Mouse (Mus musculus): ENCODE data around the gene Pard3b. TPM values are rescaled to one million over a fixed set of nuclear protein-coding genes. Genes with fewer than 3 reads are reported as not detected.
A peak's percentile ranks its signal among the peaks of the same experiment; 100 is the strongest.

Gene Pard3b
- polyA plus RNA-seq, 1 experiment from 2014 or later = 23.2 TPM

- Histone ChIP-seq H3K27me3 (no peaks in the 10 kb centered on the region), H3K4me3 (replicated peaks) (no peak overlapping the region), H3K27ac (replicated peaks) (no peak overlapping the region), H3K4me2 (replicated peaks) (no peak overlapping the region), H3K9ac (no peak overlapping the region), H3K4me1 (no peaks in the 10 kb centered on the region), H3K36me3 (no peaks in the 10 kb centered on the region), H3K9me3 (replicated peaks) (no peaks in the 10 kb centered on the region)
- ATAC-seq (ENCODE audit: insufficient number of reproducible peaks, low FRiP score, low TSS enrichment, low read depth) = no peak
- 70% methylated on average over 1 of the region's 1 CpGs for WGBS
These were observed 701.6 kb downstream of the Pard3b start for GRCm38 (mm10) chr1:62340261-62340660.

DNA sequence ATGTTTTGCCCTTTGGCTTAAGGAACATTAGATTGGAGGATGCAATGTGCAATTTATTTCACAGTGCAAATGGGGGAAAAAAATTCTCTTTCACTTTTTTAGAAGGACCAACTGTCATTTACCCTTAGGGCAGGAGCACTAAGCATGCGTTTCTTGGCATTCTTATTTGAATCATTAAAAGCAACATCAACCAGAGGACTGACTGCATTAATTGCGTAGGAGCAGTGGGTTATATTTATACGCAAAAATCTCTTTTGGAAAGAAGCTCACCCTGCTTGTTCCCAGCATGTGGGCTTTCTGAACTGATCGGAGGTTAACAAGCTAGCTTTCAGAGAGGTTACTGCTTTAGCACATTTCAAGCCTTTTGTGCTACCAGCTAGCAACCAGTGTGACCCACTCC is 705.7 kb downstream of the Pard3b start:
- no peak overlapping the region for H3K27ac ChIP-seq (replicated peaks)
- H3K27me3 ChIP-seq = no peaks in the 10 kb centered on the region
- no peak overlapping the region for H3K4me2 ChIP-seq (replicated peaks)
- ATAC-seq (ENCODE audit: insufficient number of reproducible peaks, low FRiP score, low TSS enrichment, low read depth) = no peak
- 73% methylated on average over 4 of the region's 4 CpGs for WGBS
- H3K4me3 ChIP-seq (replicated peaks) = no peak overlapping the region
- H3K9ac ChIP-seq = no peak overlapping the region
- H3K9me3 ChIP-seq (replicated peaks) = no peaks in the 10 kb centered on the region
- H3K4me1 ChIP-seq = no peaks in the 10 kb centered on the region
- no peaks in the 10 kb centered on the region for H3K36me3 ChIP-seq

GRCm38 (mm10) chr1:62348371-62348770 is 709.7 kb downstream of the Pard3b start:
- Histone ChIP-seq H3K4me1 (no peaks in the 10 kb centered on the region), H3K4me3 (replicated peaks) (no peak overlapping the region), H3K4me2 (replicated peaks) (no peak overlapping the region), H3K27me3 (no peaks in the 10 kb centered on the region), H3K27ac (replicated peaks) (no peak overlapping the region), H3K36me3 (no peaks in the 10 kb centered on the region), H3K9ac (no peak overlapping the region), H3K9me3 (replicated peaks) (no peaks in the 10 kb centered on the region)
- 83% methylated on average over 4 of the region's 4 CpGs for WGBS
- no peak for ATAC-seq (ENCODE audit: insufficient number of reproducible peaks, low FRiP score, low TSS enrichment, low read depth)

DNA sequence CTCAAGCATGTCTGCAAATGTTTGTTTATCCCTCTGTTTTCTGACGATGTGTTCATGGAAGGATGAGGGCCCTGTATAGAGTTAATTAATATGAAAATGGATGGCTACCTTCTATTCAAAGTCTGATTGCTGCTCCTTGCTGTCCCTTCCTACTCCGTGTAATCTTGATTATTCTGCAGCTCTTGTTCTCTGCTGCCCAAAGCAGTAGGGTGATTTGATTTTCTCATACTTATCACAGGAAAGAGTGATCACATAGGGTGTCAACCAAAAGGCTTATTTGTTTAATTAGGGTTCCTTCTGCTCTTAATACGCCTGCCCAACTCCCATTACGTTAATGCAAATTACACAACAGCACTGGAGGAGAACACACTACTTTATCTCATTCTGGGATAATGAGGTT is 716.9 kb downstream of the Pard3b start:
- Histone ChIP-seq H3K27me3 (no peaks in the 10 kb centered on the region), H3K9me3 (replicated peaks) (no peaks in the 10 kb centered on the region), H3K27ac (replicated peaks) (no peak overlapping the region), H3K9ac (no peak overlapping the region), H3K4me2 (replicated peaks) (no peak overlapping the region), H3K4me1 (no peaks in the 10 kb centered on the region), H3K36me3 (no peaks in the 10 kb centered on the region), H3K4me3 (replicated peaks) (no peak overlapping the region)
- no peak for ATAC-seq (ENCODE audit: insufficient number of reproducible peaks, low FRiP score, low TSS enrichment, low read depth)
- WGBS = 64% methylated on average over 4 of the region's 4 CpGs

DNA sequence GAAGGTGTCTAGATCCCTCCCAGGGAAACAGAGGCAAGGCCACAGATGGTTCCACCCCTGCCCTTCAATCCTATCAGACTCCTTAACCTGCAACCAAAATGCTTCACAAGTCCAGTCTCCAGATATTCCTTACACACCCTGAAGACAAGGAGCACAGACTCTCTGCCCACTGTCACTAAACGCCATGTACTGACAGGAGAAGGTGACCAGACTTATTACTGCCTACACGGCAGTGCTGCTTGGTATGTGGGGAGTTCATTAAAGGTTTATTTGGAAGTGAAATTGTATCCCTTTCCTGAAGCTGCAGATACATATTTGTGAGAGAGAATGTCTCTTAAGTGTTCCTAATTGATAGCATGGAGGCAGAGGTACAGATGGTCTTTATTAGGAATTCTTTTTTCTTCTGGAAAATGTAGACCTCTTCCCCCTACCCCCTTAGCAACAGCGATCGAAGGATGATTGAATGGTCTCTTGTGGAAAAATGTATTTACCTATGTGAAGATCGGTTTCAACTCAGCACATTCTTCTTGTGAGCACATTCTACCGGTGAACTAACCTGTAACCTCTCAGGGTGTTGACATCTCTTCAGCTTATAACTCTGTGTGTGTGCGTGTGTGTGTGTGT is 735.9 kb downstream of the Pard3b start:
- H3K4me3 ChIP-seq (replicated peaks) = no peak overlapping the region
- ATAC-seq (ENCODE audit: insufficient number of reproducible peaks, low FRiP score, low TSS enrichment, low read depth) = no peak
- no peak overlapping the region for H3K9ac ChIP-seq
- no peaks in the 10 kb centered on the region for H3K27me3 ChIP-seq
- no peak overlapping the region for H3K4me2 ChIP-seq (replicated peaks)
- 47% methylated on average over 7 of the region's 7 CpGs for WGBS
- no peaks in the 10 kb centered on the region for H3K4me1 ChIP-seq
- H3K36me3 ChIP-seq = no peaks in the 10 kb centered on the region
- H3K27ac ChIP-seq (replicated peaks) = no peak overlapping the region
- H3K9me3 ChIP-seq (replicated peaks) = no peaks in the 10 kb centered on the region

GRCm38 (mm10) chr1:62378335-62378734 is 739.7 kb downstream of the Pard3b start:
- Histone ChIP-seq H3K9ac (no peak overlapping the region), H3K4me1 (peaks cover 4% of the 10 kb centered on the region; the same call in 1 of the 2 replicates), H3K4me2 (replicated peaks) (no peak overlapping the region), H3K27me3 (no peaks in the 10 kb centered on the region), H3K36me3 (no peaks in the 10 kb centered on the region), H3K4me3 (replicated peaks) (no peak overlapping the region), H3K27ac (replicated peaks) (no peak overlapping the region), H3K9me3 (replicated peaks) (no peaks in the 10 kb centered on the region)
- 92% methylated on average over 4 of the region's 4 CpGs for WGBS
- ATAC-seq (ENCODE audit: insufficient number of reproducible peaks, low FRiP score, low TSS enrichment, low read depth) = no peak

DNA sequence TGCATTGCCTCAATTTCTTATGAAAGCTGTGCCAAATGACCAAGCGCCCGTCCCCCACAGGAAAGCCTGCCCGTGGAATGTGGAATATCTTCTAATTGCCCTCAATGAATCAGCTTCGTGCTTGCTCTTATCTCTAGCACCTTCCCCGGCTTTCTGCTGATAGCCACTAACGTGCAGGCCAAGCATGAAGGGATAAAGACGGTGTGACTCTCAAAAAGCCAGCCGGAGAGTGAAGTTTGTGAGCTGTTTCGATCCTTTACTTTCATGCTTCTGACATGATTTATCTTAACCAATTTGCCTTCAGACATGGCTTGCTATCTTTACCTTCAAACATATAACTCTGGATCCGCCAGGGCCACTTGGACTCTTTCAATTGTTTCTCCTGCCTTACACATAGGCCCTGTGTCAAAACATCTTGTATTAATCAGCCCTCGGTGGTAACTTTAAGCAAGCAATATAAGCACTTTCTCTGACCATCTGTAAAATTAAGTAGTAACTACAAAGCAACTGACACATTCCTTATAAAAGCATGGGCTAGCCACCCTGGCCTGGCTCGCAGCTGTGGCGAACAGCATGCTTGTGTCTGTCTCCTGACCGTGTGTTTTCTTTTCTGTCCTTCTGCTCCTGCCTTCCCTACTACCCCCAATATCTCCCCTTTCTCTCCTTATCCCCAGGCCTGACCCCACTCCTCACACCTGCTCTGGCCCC is 744.3 kb downstream of the Pard3b start:
- Histone ChIP-seq H3K36me3 (no peaks in the 10 kb centered on the region), H3K27me3 (no peaks in the 10 kb centered on the region), H3K4me2 (replicated peaks) (no peak overlapping the region), H3K27ac (replicated peaks) (no peak overlapping the region), H3K9me3 (replicated peaks) (no peaks in the 10 kb centered on the region), H3K4me3 (replicated peaks) (no peak overlapping the region), H3K4me1 (peaks cover 4% of the 10 kb centered on the region; the same call in 1 of the 2 replicates), H3K9ac (no peak overlapping the region)
- no peak for ATAC-seq (ENCODE audit: insufficient number of reproducible peaks, low FRiP score, low TSS enrichment, low read depth)
- WGBS = 48% methylated on average over 14 of the region's 14 CpGs

- Histone ChIP-seq H3K9me3 (replicated peaks) (no peaks in the 10 kb centered on the region), H3K4me1 (peaks cover 4% of the 10 kb centered on the region; the same call in 1 of the 2 replicates), H3K4me2 (replicated peaks) (no peak overlapping the region), H3K27ac (replicated peaks) (no peak overlapping the region), H3K36me3 (no peaks in the 10 kb centered on the region), H3K4me3 (replicated peaks) (no peak overlapping the region), H3K9ac (no peak overlapping the region), H3K27me3 (no peaks in the 10 kb centered on the region)
- WGBS = 82% methylated on average over 1 of the region's 1 CpGs
- no peak for ATAC-seq (ENCODE audit: insufficient number of reproducible peaks, low FRiP score, low TSS enrichment, low read depth)
These were observed 745.6 kb downstream of the Pard3b start for GRCm38 (mm10) chr1:62384241-62384640.

GRCm38 (mm10) chr1:62388013-62388412 is 749.4 kb downstream of the Pard3b start:
- no peak for ATAC-seq (ENCODE audit: insufficient number of reproducible peaks, low FRiP score, low TSS enrichment, low read depth)

GRCm38 (mm10) chr1:62392863-62393262 is 754.2 kb downstream of the Pard3b start:
- no peak overlapping the region for H3K4me2 ChIP-seq (replicated peaks)

More at GRCm38 (mm10) chr1:62388013-62388412, 749.4 kb downstream of the Pard3b start:
- Histone ChIP-seq H3K27me3 (no peaks in the 10 kb centered on the region), H3K27ac (replicated peaks) (no peak overlapping the region), H3K4me1 (peaks cover 3% of the 10 kb centered on the region), H3K36me3 (no peaks in the 10 kb centered on the region), H3K9me3 (replicated peaks) (no peaks in the 10 kb centered on the region), H3K4me3 (replicated peaks) (no peak overlapping the region), H3K4me2 (replicated peaks) (no peak overlapping the region), H3K9ac (no peak overlapping the region)
- WGBS = 68% methylated on average over 4 of the region's 4 CpGs

GRCm38 (mm10) chr1:62394555-62394954 is 755.9 kb downstream of the Pard3b start:
- no peaks in the 10 kb centered on the region for H3K9me3 ChIP-seq (replicated peaks)
- no peak overlapping the region for H3K4me2 ChIP-seq (replicated peaks)
- no peak overlapping the region for H3K27ac ChIP-seq (replicated peaks)
- no peaks in the 10 kb centered on the region for H3K36me3 ChIP-seq
- H3K27me3 ChIP-seq = no peaks in the 10 kb centered on the region
- H3K9ac ChIP-seq = no peak overlapping the region
- WGBS = 88% methylated on average over 3 of the region's 3 CpGs
- H3K4me3 ChIP-seq (replicated peaks) = no peak overlapping the region
- no peak for ATAC-seq (ENCODE audit: insufficient number of reproducible peaks, low FRiP score, low TSS enrichment, low read depth)
- peaks cover 12% of the 10 kb centered on the region for H3K4me1 ChIP-seq

More at GRCm38 (mm10) chr1:62392863-62393262, 754.2 kb downstream of the Pard3b start:
- Histone ChIP-seq H3K4me1 (peaks cover 12% of the 10 kb centered on the region), H3K27me3 (no peaks in the 10 kb centered on the region), H3K9ac (no peak overlapping the region), H3K4me3 (replicated peaks) (no peak overlapping the region), H3K9me3 (replicated peaks) (no peaks in the 10 kb centered on the region), H3K36me3 (no peaks in the 10 kb centered on the region), H3K27ac (replicated peaks) (0 out of 2 replicates have a peak overlapping the region, but pooled peaks have one; percentile 8)
- WGBS = 25% methylated on average over 4 of the region's 4 CpGs
- ATAC-seq (ENCODE audit: insufficient number of reproducible peaks, low FRiP score, low TSS enrichment, low read depth) = no peak
